Mouse (Mus musculus): ENCODE results near the gene Foxp3. TPM values are rescaled to one million over a fixed set of nuclear protein-coding genes. Genes with fewer than 3 reads are reported as not detected.

The Foxp3 gene
- polyA plus RNA-seq, 1 experiment from 2014 or later = not detected

- H3K4me3 ChIP-seq (ENCODE audit: low read depth, low read length) = peak within 1 kb of the TSS; percentile 54
- H3K36me3 ChIP-seq (ENCODE audit: control insufficient read depth, insufficient read depth, low read length) = no peaks in the 10 kb centered on the region
- WGBS = 15% methylated on average over 28 of the region's 28 CpGs
- peaks cover under 1% of the 10 kb centered on the region; the same call in 1 of the 2 replicates for H3K27me3 ChIP-seq (replicated peaks; ENCODE audit: control insufficient read depth, insufficient read depth, low read length)
- H3K9me3 ChIP-seq (ENCODE audit: control insufficient read depth, low read length) = no peaks in the 10 kb centered on the region
- H3K4me1 ChIP-seq (replicated peaks; ENCODE audit: control insufficient read depth, insufficient read depth, low read length) = no peaks in the 10 kb centered on the region
- peak; percentile 66 for DNase-seq (ENCODE audit: low spot score)
- H3K4me2 ChIP-seq = peak within 1 kb of the TSS; percentile 66
- H3K27ac ChIP-seq (ENCODE audit: low read depth, low read length) = no peak within 1 kb of the TSS
- H3K9ac ChIP-seq (ENCODE audit: low read depth, low read length) = peak within 1 kb of the TSS; percentile 58
- peak; percentile 88 for ATAC-seq (replicated peaks; ENCODE audit: low FRiP score)
Measured at GRCm38 (mm10) chrX:7604879-7605574, 31.6 kb downstream of the Foxp3 start, which contains the start of gene Ccdc22. TSS of gene Ccdc22 (minus strand) at chrX:7605517.

GRCm38 (mm10) chrX:7605575-7605941 lies 32.1 kb downstream of the Foxp3 start:
- Histone ChIP-seq H3K9me3 (ENCODE audit: control insufficient read depth, low read length) (no peaks in the 10 kb centered on the region), H3K36me3 (ENCODE audit: control insufficient read depth, insufficient read depth, low read length) (no peaks in the 10 kb centered on the region), H3K27me3 (replicated peaks; ENCODE audit: control insufficient read depth, insufficient read depth, low read length) (peaks cover 5% of the 10 kb centered on the region), H3K4me2 (peak overlapping the region; percentile 34), H3K4me3 (ENCODE audit: low read depth, low read length) (no peak overlapping the region), H3K27ac (ENCODE audit: low read depth, low read length) (no peak overlapping the region), H3K4me1 (replicated peaks; ENCODE audit: control insufficient read depth, insufficient read depth, low read length) (no peaks in the 10 kb centered on the region), H3K9ac (ENCODE audit: low read depth, low read length) (no peak overlapping the region)
- ATAC-seq (replicated peaks; ENCODE audit: low FRiP score) (peak; percentile 35; the same call in 1 of the 2 replicates), DNase-seq (ENCODE audit: low spot score) (no peak)
- 33% methylated on average over 8 of the region's 8 CpGs for WGBS

GRCm38 (mm10) chrX:7606783-7607182 lies 33.3 kb downstream of the Foxp3 start, which contains the start of gene Cacna1f:
TSS of gene Cacna1f (plus strand) at chrX:7607083.
- WGBS = 66% methylated on average over 6 of the region's 6 CpGs
- no peaks in the 10 kb centered on the region for H3K9me3 ChIP-seq (ENCODE audit: control insufficient read depth, low read length)
- H3K27me3 ChIP-seq (replicated peaks; ENCODE audit: control insufficient read depth, insufficient read depth, low read length) = peaks cover 8% of the 10 kb centered on the region
- no peak for ATAC-seq (replicated peaks; ENCODE audit: low FRiP score)
- H3K9ac ChIP-seq (ENCODE audit: low read depth, low read length) = no peak within 1 kb of the TSS
- H3K4me2 ChIP-seq = no peak within 1 kb of the TSS; the same call in 1 of the 2 replicates
- H3K36me3 ChIP-seq (ENCODE audit: control insufficient read depth, insufficient read depth, low read length) = no peaks in the 10 kb centered on the region
- no peak within 1 kb of the TSS for H3K27ac ChIP-seq (ENCODE audit: low read depth, low read length)
- H3K4me1 ChIP-seq (replicated peaks; ENCODE audit: control insufficient read depth, insufficient read depth, low read length) = no peaks in the 10 kb centered on the region
- H3K4me3 ChIP-seq (ENCODE audit: low read depth, low read length) = no peak within 1 kb of the TSS
- DNase-seq (ENCODE audit: low spot score) = no peak

GRCm38 (mm10) chrX:7610035-7610434 lies 36.6 kb downstream of the Foxp3 start:
- Histone ChIP-seq H3K9me3 (ENCODE audit: control insufficient read depth, low read length) (no peaks in the 10 kb centered on the region), H3K27me3 (replicated peaks; ENCODE audit: control insufficient read depth, insufficient read depth, low read length) (peaks cover 8% of the 10 kb centered on the region), H3K4me1 (replicated peaks; ENCODE audit: control insufficient read depth, insufficient read depth, low read length) (no peaks in the 10 kb centered on the region), H3K4me2 (peak overlapping the region; percentile 61), H3K36me3 (ENCODE audit: control insufficient read depth, insufficient read depth, low read length) (no peaks in the 10 kb centered on the region), H3K27ac (ENCODE audit: low read depth, low read length) (no peak overlapping the region), H3K9ac (ENCODE audit: low read depth, low read length) (no peak overlapping the region), H3K4me3 (ENCODE audit: low read depth, low read length) (peak overlapping the region; percentile 35)
- WGBS = 19% methylated on average over 21 of the region's 21 CpGs
- ATAC-seq (replicated peaks; ENCODE audit: low FRiP score) (no peak), DNase-seq (ENCODE audit: low spot score) (no peak)

GRCm38 (mm10) chrX:7610536-7611258 lies 37.3 kb downstream of the Foxp3 start:
- peak overlapping the region; percentile 35 for H3K4me3 ChIP-seq (ENCODE audit: low read depth, low read length)
- WGBS = 21% methylated on average over 26 of the region's 26 CpGs
- peak overlapping the region; percentile 61 for H3K4me2 ChIP-seq
- no peak overlapping the region for H3K27ac ChIP-seq (ENCODE audit: low read depth, low read length)
- H3K27me3 ChIP-seq (replicated peaks; ENCODE audit: control insufficient read depth, insufficient read depth, low read length) = peaks cover 8% of the 10 kb centered on the region
- no peak overlapping the region for H3K9ac ChIP-seq (ENCODE audit: low read depth, low read length)
- H3K4me1 ChIP-seq (replicated peaks; ENCODE audit: control insufficient read depth, insufficient read depth, low read length) = no peaks in the 10 kb centered on the region
- no peak for ATAC-seq (replicated peaks; ENCODE audit: low FRiP score)
- H3K9me3 ChIP-seq (ENCODE audit: control insufficient read depth, low read length) = no peaks in the 10 kb centered on the region
- DNase-seq (ENCODE audit: low spot score) = no peak
- no peaks in the 10 kb centered on the region for H3K36me3 ChIP-seq (ENCODE audit: control insufficient read depth, insufficient read depth, low read length)

- H3K9me3 ChIP-seq (ENCODE audit: control insufficient read depth, low read length) = no peaks in the 10 kb centered on the region
- DNase-seq (ENCODE audit: low spot score) = no peak
- H3K4me1 ChIP-seq (replicated peaks; ENCODE audit: control insufficient read depth, insufficient read depth, low read length) = no peaks in the 10 kb centered on the region
Measured at GRCm38 (mm10) chrX:7617889-7618551, 44.6 kb downstream of the Foxp3 start.

GRCm38 (mm10) chrX:7632560-7632959 lies 59.1 kb downstream of the Foxp3 start:
- Histone ChIP-seq H3K27ac (ENCODE audit: low read depth, low read length) (no peak overlapping the region), H3K4me3 (ENCODE audit: low read depth, low read length) (no peak overlapping the region), H3K4me1 (replicated peaks; ENCODE audit: control insufficient read depth, insufficient read depth, low read length) (no peaks in the 10 kb centered on the region), H3K36me3 (ENCODE audit: control insufficient read depth, insufficient read depth, low read length) (no peaks in the 10 kb centered on the region), H3K9ac (ENCODE audit: low read depth, low read length) (no peak overlapping the region), H3K27me3 (replicated peaks; ENCODE audit: control insufficient read depth, insufficient read depth, low read length) (no peaks in the 10 kb centered on the region), H3K9me3 (ENCODE audit: control insufficient read depth, low read length) (no peaks in the 10 kb centered on the region), H3K4me2 (no peak overlapping the region)
- DNase-seq (ENCODE audit: low spot score) (no peak), ATAC-seq (replicated peaks; ENCODE audit: low FRiP score) (no peak)
- 78% methylated on average over 6 of the region's 6 CpGs for WGBS

More at GRCm38 (mm10) chrX:7617889-7618551, 44.6 kb downstream of the Foxp3 start:
- Histone ChIP-seq H3K4me2 (no peak overlapping the region), H3K9ac (ENCODE audit: low read depth, low read length) (no peak overlapping the region), H3K27me3 (replicated peaks; ENCODE audit: control insufficient read depth, insufficient read depth, low read length) (no peaks in the 10 kb centered on the region), H3K4me3 (ENCODE audit: low read depth, low read length) (no peak overlapping the region), H3K27ac (ENCODE audit: low read depth, low read length) (no peak overlapping the region), H3K36me3 (ENCODE audit: control insufficient read depth, insufficient read depth, low read length) (no peaks in the 10 kb centered on the region)
- 75% methylated on average over 12 of the region's 12 CpGs for WGBS
- ATAC-seq (replicated peaks; ENCODE audit: low FRiP score) = no peak

- ATAC-seq (replicated peaks; ENCODE audit: low FRiP score) (no peak), DNase-seq (ENCODE audit: low spot score) (no peak)
- H3K9me3 ChIP-seq (ENCODE audit: control insufficient read depth, low read length) = no peaks in the 10 kb centered on the region
- H3K4me2 ChIP-seq = no peak overlapping the region
- no peak overlapping the region for H3K27ac ChIP-seq (ENCODE audit: low read depth, low read length)
- H3K9ac ChIP-seq (ENCODE audit: low read depth, low read length) = no peak overlapping the region
- no peaks in the 10 kb centered on the region for H3K36me3 ChIP-seq (ENCODE audit: control insufficient read depth, insufficient read depth, low read length)
- no peak overlapping the region for H3K4me3 ChIP-seq (ENCODE audit: low read depth, low read length)
- no peaks in the 10 kb centered on the region for H3K4me1 ChIP-seq (replicated peaks; ENCODE audit: control insufficient read depth, insufficient read depth, low read length)
- 31% methylated on average over 3 of the region's 3 CpGs for WGBS
- peaks cover 11% of the 10 kb centered on the region for H3K27me3 ChIP-seq (replicated peaks; ENCODE audit: control insufficient read depth, insufficient read depth, low read length)
Measured at GRCm38 (mm10) chrX:7635101-7635500, 61.7 kb downstream of the Foxp3 start.
